Mouse (Mus musculus): ENCODE data around the gene Kdsr.

DNA sequence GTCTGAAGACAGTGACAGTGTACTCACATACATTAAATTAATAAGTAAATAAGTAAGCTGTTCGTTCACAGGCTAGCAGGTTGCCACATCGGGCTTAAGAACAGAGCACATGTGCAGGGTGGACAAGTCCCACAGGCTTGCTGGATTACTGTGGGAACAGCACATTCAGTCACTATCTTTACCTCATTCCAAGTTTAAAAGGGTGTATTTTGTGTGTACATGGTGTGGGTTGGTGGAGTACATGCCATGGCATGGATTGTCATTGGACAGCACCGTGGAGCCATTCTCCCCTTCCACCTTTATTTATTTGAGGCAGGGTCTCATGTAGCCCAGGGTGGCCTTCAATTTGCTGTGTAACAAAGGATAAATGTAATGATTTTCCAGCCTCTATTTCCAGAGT lies 43.4 kb downstream of the Kdsr start:
- 0 out of 2 replicates have a peak, but pooled peaks have one; percentile 0 for TF ChIP-seq CTCF (IDR thresholded peaks at IDR 0.05; ENCODE audit: extremely low read depth, insufficient read depth, low read length)
- no peak for TF ChIP-seq POLR2A (IDR thresholded peaks at IDR 0.05; ENCODE audit: extremely low read depth, insufficient read depth, low read length)
